ENCODE assay signal across 8 mouse cellular contexts in genomic region chr15:92396770-92397608, GRCm38 (mm10). TPM values are rescaled to one million over a fixed set of nuclear protein-coding genes. Genes with fewer than 3 reads are reported as not detected.
DNase-seq lines count a peak whose midpoint lies in the region; ATAC-seq and TF ChIP-seq lines count a peak whose summit lies in the region.

Gene Pdzrn4 (plus strand): TSS chr15:92396881.

- H3K9me3 ChIP-seq in hindbrain, embryonic 14.5 days (ENCODE audit: control insufficient read depth, low read length): no peaks in the 10 kb centered on the region
- no peaks in the 10 kb centered on the region for H3K9me3 ChIP-seq in limb, embryonic 14.5 days (ENCODE audit: control insufficient read depth, low read length)

- H3K4me2 ChIP-seq in hindbrain, embryonic 14.5 days (replicated peaks): peak within 1 kb of the TSS; percentile 100
- peak within 1 kb of the TSS; percentile 95 for H3K4me2 ChIP-seq in limb, embryonic 14.5 days (replicated peaks; ENCODE audit: low read depth, low read length, severe bottlenecking)

- H3K4me3 ChIP-seq in hindbrain, embryonic 14.5 days (replicated peaks; ENCODE audit: low read length): peak within 1 kb of the TSS; percentile 56
- peak within 1 kb of the TSS; percentile 57 for H3K4me3 ChIP-seq in limb, embryonic 14.5 days (replicated peaks; ENCODE audit: low read length)

- no peaks in the 10 kb centered on the region for H3K36me3 ChIP-seq in hindbrain, embryonic 14.5 days (replicated peaks; ENCODE audit: control insufficient read depth, insufficient read depth)
- H3K36me3 ChIP-seq in limb, embryonic 14.5 days (ENCODE audit: control insufficient read depth, insufficient read depth, low read length): no peaks in the 10 kb centered on the region

- H3K4me1 ChIP-seq in hindbrain, embryonic 14.5 days (replicated peaks; ENCODE audit: control insufficient read depth, insufficient read depth, low read length): peaks cover 4% of the 10 kb centered on the region
- H3K4me1 ChIP-seq in limb, embryonic 14.5 days (ENCODE audit: control insufficient read depth, insufficient read depth, low read length): peaks cover 8% of the 10 kb centered on the region; the same call in 1 of the 2 replicates

- peaks cover 30% of the 10 kb centered on the region for H3K27me3 ChIP-seq in hindbrain, embryonic 14.5 days (ENCODE audit: control insufficient read depth, insufficient read depth, low read length)
- peaks cover 27% of the 10 kb centered on the region for H3K27me3 ChIP-seq in limb, embryonic 14.5 days (ENCODE audit: control insufficient read depth, insufficient read depth, low read length)

- ATAC-seq in cerebellum, adult (ENCODE audit: insufficient number of reproducible peaks, low FRiP score, low TSS enrichment): no peak; the same call in 1 of the 2 replicates
- ATAC-seq in hindbrain, embryonic 14.5 days (ENCODE audit: low FRiP score): peak; percentile 70; the same call in 1 of the 2 replicates
- peak; percentile 43; the same call in 1 of the 2 replicates for ATAC-seq in limb, embryonic 14.5 days (ENCODE audit: low FRiP score, low read depth)
- no peak for ATAC-seq in activated CD4-positive, CD25-positive, alpha-beta regulatory T cell, adult 4 months

- peak; percentile 2 for DNase-seq in cerebellum, adult 9-11 months
- peak; percentile 3 for DNase-seq in adrenal gland, postnatal 4 days (ENCODE audit: low spot score in 2 of 2)
- DNase-seq in frontal cortex, postnatal 36 days (ENCODE audit: low spot score in 2 of 2): peak; percentile 49 to 56
- DNase-seq in hindbrain, embryonic 14.5 days (ENCODE audit: low spot score): peak; percentile 44
- DNase-seq in limb, embryonic 14.5 days (ENCODE audit: low spot score): no peak
- peak; percentile 43 for DNase-seq in ovary, postnatal 36 days (ENCODE audit: low spot score)

- TF ChIP-seq POLR2A in limb, embryonic 14.5 days (IDR thresholded peaks at IDR 0.05; ENCODE audit: borderline replicate concordance, extremely low read depth, insufficient read depth, insufficient read length): no peak

- under 1% methylated on average over 65 of the region's 65 CpGs for WGBS in hindbrain, embryonic 14.5 days
- WGBS in limb, embryonic 14.5 days: under 1% methylated on average over 57 of the region's 65 CpGs

- H3K9ac ChIP-seq in hindbrain, embryonic 14.5 days: peak within 1 kb of the TSS; percentile 64
- H3K9ac ChIP-seq in limb, embryonic 14.5 days (ENCODE audit: low read depth, low read length, severe bottlenecking): peak within 1 kb of the TSS; percentile 56

- no peak within 1 kb of the TSS for H3K27ac ChIP-seq in hindbrain, embryonic 14.5 days
- no peak within 1 kb of the TSS for H3K27ac ChIP-seq in limb, embryonic 14.5 days (replicated peaks; ENCODE audit: low read depth, low read length)

RNA-seq across cellular contexts. Expression of gene Pdzrn4, which starts in this region (rescaled TPM):
- 1 to 10 TPM in 1 of 2 experiments, under 1 TPM in 1; 0.73 to 1.2 TPM for total RNA-seq in adrenal gland, postnatal 4 days (2021)
- polyA plus RNA-seq in hindbrain, embryonic 14.5 days (2014; fragmentation: Nextera tagmentation; extraction: Ambion mirVana): 31.7 and 33.5 TPM in 2 replicates
- polyA plus RNA-seq in limb, embryonic 14.5 days (2012; rRNA removed): 1.4 and 1.8 TPM in 2 replicates
- polyA plus RNA-seq in limb, embryonic 14.5 days (2014; fragmentation: Nextera tagmentation; extraction: Ambion mirVana): 1.9 and 3.1 TPM in 2 replicates
- polyA plus RNA-seq in activated CD4-positive, CD25-positive, alpha-beta regulatory T cell, adult 4 months (2017; shearing (Covaris generic)): under 1 TPM in 1 of 2 experiments, not detected in 1; 0.15 TPM

Comparison
In these comparisons a context has a peak if more than half of its experiments do, and no peak if none do; other contexts are left out.
1. ATAC-seq: peak in hindbrain, embryonic 14.5 days (single experiment) and limb, embryonic 14.5 days (single experiment); none in cerebellum, adult (single experiment) and activated CD4-positive, CD25-positive, alpha-beta regulatory T cell, adult 4 months (single experiment).